Mouse (Mus musculus) thymus, postnatal 36 days (tissue): ENCODE data around the gene Vmn1r149.
"Not testable (repeated sequence)": the region's sequence is repeated elsewhere in the genome, so short reads cannot be mapped to it uniquely, and the experiment has no call there.

Source experiments
- DNase-seq, 2 experiments: peaks; one replicate each; pipeline ENCODE4 v3.0.0; 2022; ENCODE audit warnings: mixed read lengths in 2 of 2

Vmn1r149 gene

DNA sequence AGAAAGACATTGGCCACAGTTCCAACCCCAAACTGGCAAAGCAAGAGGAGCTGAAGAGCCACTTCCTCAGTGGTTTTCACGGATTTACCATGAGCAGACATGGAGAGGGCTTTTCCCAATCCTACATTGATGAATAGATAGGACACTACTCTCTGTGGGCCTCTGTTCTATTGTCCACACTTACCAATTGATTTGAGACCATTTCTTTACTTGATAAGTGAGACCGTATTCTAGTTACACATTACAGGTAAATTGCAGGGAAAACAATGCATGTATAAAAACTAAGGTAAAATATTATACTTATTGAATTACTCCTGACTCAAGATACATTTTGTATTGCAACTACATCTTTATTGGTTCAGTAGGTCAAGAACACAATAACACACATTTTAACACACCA is at the start of gene Vmn1r149:
Gene Vmn1r149 (minus strand): TSS at position 101 of the 400 bp plus-strand sequence.
- not testable (repeated sequence) for DNase-seq

DNA sequence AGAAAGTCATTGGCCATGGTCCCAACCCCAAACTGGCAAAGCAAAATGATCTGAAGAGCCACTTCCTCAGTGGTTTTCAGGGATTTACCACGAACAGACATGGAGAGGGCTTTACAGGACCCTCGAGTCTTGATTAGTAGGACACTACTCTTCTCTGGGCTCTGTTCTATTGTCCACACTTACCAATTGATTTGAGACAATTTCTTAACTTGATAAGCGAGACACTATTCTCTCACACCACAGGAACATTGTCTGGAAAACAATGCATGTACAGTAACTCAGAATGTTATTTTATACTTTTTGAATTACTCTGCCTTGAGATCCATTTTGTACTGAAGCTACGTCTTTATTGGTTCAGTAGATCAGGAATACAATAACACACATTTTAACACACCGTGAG is 25.9 kb upstream of the Vmn1r149 start, which contains the start of gene Gm10665:
Gene Gm10665 (minus strand): TSS at position 101 of the 400 bp plus-strand sequence.
- not testable (repeated sequence) for DNase-seq

DNA sequence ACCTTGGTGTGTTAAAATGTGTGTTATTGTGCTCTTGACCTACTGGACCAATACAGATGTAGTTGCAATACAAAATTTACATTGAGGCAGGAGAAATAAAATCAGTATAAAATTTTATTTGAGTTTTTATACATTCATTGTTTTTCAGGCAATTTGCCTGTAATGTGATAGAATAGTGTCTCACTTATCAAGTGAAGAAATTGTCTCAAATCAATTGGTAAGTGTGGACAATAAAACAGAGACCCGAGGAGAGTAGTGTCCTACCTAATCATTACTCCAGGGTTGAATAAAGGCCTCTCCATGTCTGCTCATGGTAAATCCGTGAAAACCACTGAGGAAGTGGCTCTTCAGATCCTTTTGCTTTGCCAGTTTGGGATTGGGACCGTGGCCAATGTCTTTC is 24.7 kb downstream of the Vmn1r149 start, which contains the start of gene Vmn1r148:
Gene Vmn1r148 (plus strand): TSS at position 301 of the 400 bp plus-strand sequence.
- DNase-seq: not testable (repeated sequence)
